Mouse (Mus musculus) heart, adult 8-10 months (tissue): Measurements from ENCODE around the gene Ccdc120. TPM values are rescaled to one million over a fixed set of nuclear protein-coding genes. Genes with fewer than 3 reads are reported as not detected.
"Not testable (repeated sequence)": the region's sequence is repeated elsewhere in the genome, so short reads cannot be mapped to it uniquely, and the experiment has no call there.

Experiments used
- DNase-seq: peaks from one replicate; pipeline ENCODE4 v3.0.0; 2022; ENCODE audit warnings: low spot score
- total RNA-seq, 4 experiments: library from RNA; stranded (reverse); gene quantifications; 2 replicates each; pipeline ENCODE4 v1.2.4; 2022

Gene Ccdc120
- total RNA-seq, 4 experiments from 2014 or later, result 0.37 to 1.0 (median 0.73) TPM

- not testable (repeated sequence) for DNase-seq
These were observed 37.0 kb downstream of the Ccdc120 start for GRCm38 (mm10) chrX:7713764-7714134.

- DNase-seq, result peak; percentile 89
These were observed 53.7 kb downstream of the Ccdc120 start, which contains the start of gene Gpkow for GRCm38 (mm10) chrX:7696954-7697381. Gpkow (plus strand) TSS chrX:7697131.

GRCm38 (mm10) chrX:7696520-7696919, 54.2 kb downstream of the Ccdc120 start:
- DNase-seq, result no peak

- peak; percentile 28 for DNase-seq
These were observed 57.8 kb downstream of the Ccdc120 start for GRCm38 (mm10) chrX:7692862-7693261.

- DNase-seq, result no peak
These were observed 60.2 kb downstream of the Ccdc120 start for GRCm38 (mm10) chrX:7690486-7690885.

GRCm38 (mm10) chrX:7688321-7688720, 62.4 kb downstream of the Ccdc120 start:
- DNase-seq, result no peak

Other genes with a start within 250 kb of the Ccdc120 start
- not detected for gene Foxp3, start 177.3 kb downstream of the Ccdc120 start, total RNA-seq
- gene Ppp1r3f, start 176.6 kb downstream of the Ccdc120 start, total RNA-seq, result 1 to 10 TPM; 3.5 to 5.7 (median 4.6) TPM
- 10 to 100 TPM in 3 of 4 experiments, 1 to 10 TPM in 1; 8.5 to 11.9 (median 11.1) TPM for gene Ccdc22, start 145.4 kb downstream of the Ccdc120 start, total RNA-seq
- not detected for gene Cacna1f, start 143.8 kb downstream of the Ccdc120 start, total RNA-seq
- gene Syp, start 112.4 kb downstream of the Ccdc120 start, total RNA-seq, result 1 to 10 TPM; 2.9 to 5.4 (median 3.8) TPM
- gene Prickle3, start 93.6 kb downstream of the Ccdc120 start, total RNA-seq, result 10 to 100 TPM; 18.8 to 22.2 (median 19.5) TPM
- gene Plp2, start 79.5 kb downstream of the Ccdc120 start, total RNA-seq, result 10 to 100 TPM; 39.8 to 56.9 (median 51.1) TPM
- gene Magix, start 69.7 kb downstream of the Ccdc120 start, total RNA-seq, result 10 to 100 TPM; 26.1 to 30.3 (median 28.8) TPM
- 10 to 100 TPM; 18.3 to 21.9 (median 21.3) TPM for gene Gpkow, start 53.8 kb downstream of the Ccdc120 start, total RNA-seq
- gene Wdr45, start 36.6 kb downstream of the Ccdc120 start, total RNA-seq, result 10 to 100 TPM; 34.4 to 60.5 (median 46.7) TPM
- gene Gm45208, start 28.7 kb downstream of the Ccdc120 start, total RNA-seq, result not detected
- 1 to 10 TPM; 4.3 to 6.7 (median 5.7) TPM for gene Praf2, start 22.5 kb downstream of the Ccdc120 start, total RNA-seq
- 10 to 100 TPM; 11.9 to 16.9 (median 14.8) TPM for gene Tfe3, start 11.7 kb upstream of the Ccdc120 start, total RNA-seq
- gene Gripap1, start 38.9 kb upstream of the Ccdc120 start, total RNA-seq, result 10 to 100 TPM; 23.1 to 26.1 (median 24.7) TPM
- under 1 TPM; 0.23 to 0.30 (median 0.27) TPM for gene Kcnd1, start 71.4 kb upstream of the Ccdc120 start, total RNA-seq
- 10 to 100 TPM; 20.0 to 24.9 (median 21.5) TPM for gene Otud5, start 90.5 kb upstream of the Ccdc120 start, total RNA-seq
- 1 to 10 TPM; 2.4 to 6.1 (median 3.7) TPM for gene Pim2, start 127.4 kb upstream of the Ccdc120 start, total RNA-seq
- gene Slc35a2, start 133.1 kb upstream of the Ccdc120 start, total RNA-seq, result 10 to 100 TPM in 3 of 4 experiments, 1 to 10 TPM in 1; 8.9 to 18.3 (median 13.5) TPM
- gene Pqbp1, start 148.4 kb upstream of the Ccdc120 start, total RNA-seq, result 10 to 100 TPM; 20.0 to 24.0 (median 20.9) TPM
- gene Timm17b, start 148.5 kb upstream of the Ccdc120 start, total RNA-seq, result 10 to 100 TPM; 44.7 to 50.5 (median 46.7) TPM
- gene Gm10491, start 156.9 kb upstream of the Ccdc120 start, total RNA-seq, result not detected
- not detected for gene Gm10490, start 158.6 kb upstream of the Ccdc120 start, total RNA-seq
- under 1 TPM; 0.11 to 0.20 (median 0.16) TPM for gene Pcsk1n, start 168.9 kb upstream of the Ccdc120 start, total RNA-seq
- gene Eras, start 177.7 kb upstream of the Ccdc120 start, total RNA-seq, result not detected
- 10 to 100 TPM; 10.4 to 11.5 (median 10.9) TPM for gene Hdac6, start 197.0 kb upstream of the Ccdc120 start, total RNA-seq
- gene Gata1, start 227.2 kb upstream of the Ccdc120 start, total RNA-seq, result under 1 TPM in 1 of 4 experiments, not detected in 3; 0.32 TPM